Mouse (Mus musculus) liver, postnatal 0 days (tissue): Measurements from ENCODE around the gene Nudt16l1. TPM values are rescaled to one million over a fixed set of nuclear protein-coding genes. Genes with fewer than 3 reads are reported as not detected.

Source experiments
- ATAC-seq: fragments of 200-750 bp; cut with Nextera tagmentation; 2 replicates; pipeline ENCODE4 v1.8.0; 2017; ENCODE audit warnings: mild to moderate bottlenecking, moderate library complexity
- DNase-seq: peaks from one replicate; pipeline ENCODE4 v3.0.0-alpha.2; 2016
- H3K27ac ChIP-seq: fragments of 300-500 bp; sonication (generic); 2 replicates; pipeline ENCODE4 v1.5.1; 2014; ENCODE audit warnings: antibody characterized with exemption, moderate library complexity, mild to moderate bottlenecking, low read depth
- H3K27me3 ChIP-seq: fragments of 300-500 bp; sonication (generic); 2 replicates; pipeline ENCODE4 v1.6.1; 2014; ENCODE audit warnings: low read length, control low read depth, mixed read lengths; ENCODE audit not compliant: insufficient read depth
- H3K36me3 ChIP-seq: fragments of 300-500 bp; sonication (generic); replicated peaks from 2 replicates; pipeline ENCODE4 v1.6.1; 2014; ENCODE audit warnings: mild to moderate bottlenecking, control low read depth, low read length, moderate library complexity, mixed read lengths; ENCODE audit not compliant: insufficient read depth
- H3K4me1 ChIP-seq: fragments of 300-500 bp; sonication (generic); 2 replicates; pipeline ENCODE4 v1.6.1; 2014; ENCODE audit warnings: antibody characterized with exemption, mild to moderate bottlenecking, control low read depth; ENCODE audit not compliant: insufficient read depth
- H3K4me2 ChIP-seq: fragments of 300-500 bp; sonication (generic); 2 replicates; pipeline ENCODE4 v1.6.1; 2014; ENCODE audit warnings: low read depth, mild to moderate bottlenecking, low read length, moderate library complexity, mixed read lengths
- H3K4me3 ChIP-seq: fragments of 300-500 bp; sonication (generic); 2 replicates; pipeline ENCODE4 v1.5.1; 2014; ENCODE audit warnings: low read depth, low read length
- H3K9ac ChIP-seq: fragments of 300-500 bp; sonication (generic); replicated peaks from 2 replicates; pipeline ENCODE4 v1.6.1; 2014; ENCODE audit warnings: mild to moderate bottlenecking, moderate library complexity
- H3K9me3 ChIP-seq: fragments of 300-500 bp; sonication (generic); 2 replicates; pipeline ENCODE4 v1.6.1; 2016; ENCODE audit warnings: mild to moderate bottlenecking, control low read depth, low read length, mixed read lengths
- CTCF ChIP-seq: sonication (generic); IDR thresholded peaks from 2 replicates; pipeline ENCODE4 v1.5.1; 2016; ENCODE audit warnings: antibody characterized with exemption, low read depth
- EP300 ChIP-seq: IDR thresholded peaks from 2 replicates; pipeline ENCODE4 v1.6.1; 2016; ENCODE audit warnings: antibody characterized with exemption, low read depth, mild to moderate bottlenecking
- WGBS: fragments of 180-500 bp; shearing (Covaris S2); extraction: QIAGEN DNeasy Blood & Tissue Kit; methylation state at CpG from one replicate; pipeline ENCODE4 v1.1.7; 2014; ENCODE audit not compliant: insufficient replicate concordance; 5-methylcytosine and 5-hydroxymethylcytosine counted together
- polyA plus RNA-seq: library from polyadenylated mRNA; unstranded; fragments of >200 nt; fragmentation: Nextera tagmentation; extraction: Ambion mirVana; gene quantifications from 2 replicates; pipeline ENCODE4 v1.2.1, GENCODE M21; 2015

Nudt16l1 gene
- 38.9 and 40.2 TPM in 2 replicates for polyA plus RNA-seq

GRCm38 (mm10) chr16:4938461-4938860 is at the start of gene Nudt16l1:
Gene Nudt16l1, plus strand, starts transcription at chr16:4938761.
- H3K4me3 ChIP-seq: peak within 1 kb of the TSS; percentile 77
- H3K27me3 ChIP-seq: no peaks in the 10 kb centered on the region
- H3K4me2 ChIP-seq: peak within 1 kb of the TSS; percentile 94
- ATAC-seq (no peak; the same call in 1 of the 2 replicates), DNase-seq (no peak)
- H3K4me1 ChIP-seq: peaks cover 18% of the 10 kb centered on the region
- peaks cover 56% of the 10 kb centered on the region for H3K36me3 ChIP-seq
- peak within 1 kb of the TSS; percentile 88 for H3K9ac ChIP-seq
- peak within 1 kb of the TSS; percentile 74 for H3K27ac ChIP-seq
- TF ChIP-seq EP300: no peak
- no peak for TF ChIP-seq CTCF
- H3K9me3 ChIP-seq: no peaks in the 10 kb centered on the region
- 4% methylated on average over 2 of the region's 2 CpGs for WGBS

- no peak for TF ChIP-seq CTCF
- TF ChIP-seq EP300: no peak
- no peaks in the 10 kb centered on the region for H3K9me3 ChIP-seq
- ATAC-seq: no peak
- H3K4me1 ChIP-seq: peaks cover 53% of the 10 kb centered on the region
- H3K27ac ChIP-seq: no peak overlapping the region
- WGBS: 63% methylated on average over 4 of the region's 4 CpGs
- H3K4me3 ChIP-seq: no peak overlapping the region
- H3K27me3 ChIP-seq: no peaks in the 10 kb centered on the region
- H3K36me3 ChIP-seq: no peaks in the 10 kb centered on the region
- H3K9ac ChIP-seq: no peak overlapping the region
- DNase-seq: no peak
- H3K4me2 ChIP-seq: no peak overlapping the region
Observed at GRCm38 (mm10) chr16:4890201-4890709, 48.3 kb upstream of the Nudt16l1 start.

- TF ChIP-seq CTCF: no peak
- no peak for TF ChIP-seq EP300
- peaks cover 61% of the 10 kb centered on the region for H3K4me1 ChIP-seq
- ATAC-seq (no peak), DNase-seq (no peak)
- no peaks in the 10 kb centered on the region for H3K27me3 ChIP-seq
- H3K9ac ChIP-seq: no peak overlapping the region
- no peak overlapping the region for H3K4me2 ChIP-seq
- no peaks in the 10 kb centered on the region for H3K36me3 ChIP-seq
- 70% methylated on average over 6 of the region's 6 CpGs for WGBS
- H3K4me3 ChIP-seq: no peak overlapping the region
- H3K27ac ChIP-seq: no peak overlapping the region
- H3K9me3 ChIP-seq: no peaks in the 10 kb centered on the region
Observed at GRCm38 (mm10) chr16:4892171-4892570, 46.4 kb upstream of the Nudt16l1 start.

GRCm38 (mm10) chr16:4894201-4894908 is 44.2 kb upstream of the Nudt16l1 start:
- H3K4me1 ChIP-seq: peaks cover 58% of the 10 kb centered on the region
- TF ChIP-seq EP300: no peak
- TF ChIP-seq CTCF: no peak
- no peak overlapping the region for H3K4me3 ChIP-seq
- WGBS: 54% methylated on average over 7 of the region's 7 CpGs
- H3K36me3 ChIP-seq: no peaks in the 10 kb centered on the region
- no peak overlapping the region for H3K9ac ChIP-seq
- no peaks in the 10 kb centered on the region for H3K27me3 ChIP-seq
- ATAC-seq (no peak), DNase-seq (no peak)
- H3K27ac ChIP-seq: peak overlapping the region; percentile 35; the same call in 1 of the 2 replicates
- no peak overlapping the region for H3K4me2 ChIP-seq
- no peaks in the 10 kb centered on the region for H3K9me3 ChIP-seq

DNA sequence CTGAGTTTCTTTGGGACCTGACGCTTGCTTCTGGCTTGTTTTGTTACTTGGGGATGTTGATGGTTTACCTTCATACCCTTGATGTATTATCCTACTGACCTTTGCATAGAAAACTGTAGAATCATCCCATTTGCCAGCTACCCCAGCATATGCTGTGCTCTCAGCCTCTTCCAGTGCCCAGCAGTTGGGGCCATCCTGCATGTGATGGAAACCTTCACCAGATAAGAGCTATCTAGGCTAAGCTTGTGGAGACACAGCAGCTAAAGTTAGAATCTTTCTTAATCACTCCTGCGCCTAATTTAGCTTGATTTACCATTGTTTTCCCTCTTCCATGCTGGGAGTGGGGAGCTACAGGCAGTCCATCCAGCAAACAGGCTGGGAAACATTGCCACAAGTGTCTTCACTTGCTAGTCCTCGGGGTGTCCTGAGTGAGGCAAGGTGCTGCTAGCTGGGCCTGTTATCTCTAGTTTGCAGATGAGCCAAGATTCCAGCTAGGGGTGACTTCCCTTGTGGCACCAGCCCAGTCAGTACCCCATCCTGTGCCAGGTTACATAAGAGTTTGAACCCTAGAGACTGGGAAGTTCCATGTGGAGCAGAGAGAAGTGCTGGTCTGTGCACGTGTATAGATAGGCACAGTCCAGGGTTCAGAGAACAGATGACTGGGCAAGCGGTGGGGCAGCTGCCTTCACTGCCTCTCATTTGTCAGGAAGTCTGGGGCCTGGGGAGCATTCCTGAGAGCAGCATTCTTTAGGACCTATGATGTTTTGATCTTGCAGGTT is 42.1 kb upstream of the Nudt16l1 start:
- peak; percentile 91 for ATAC-seq
- no peak overlapping the region for H3K4me3 ChIP-seq
- H3K27me3 ChIP-seq: no peaks in the 10 kb centered on the region
- peak overlapping the region; percentile 64 for H3K27ac ChIP-seq
- H3K4me2 ChIP-seq: no peak overlapping the region
- no peaks in the 10 kb centered on the region for H3K36me3 ChIP-seq
- no peak overlapping the region; the same call in 1 of the 2 replicates for H3K9ac ChIP-seq
- peaks cover 52% of the 10 kb centered on the region for H3K4me1 ChIP-seq
- no peaks in the 10 kb centered on the region for H3K9me3 ChIP-seq
- 27% methylated on average over 5 of the region's 5 CpGs for WGBS
- DNase-seq: peak; percentile 53
- no peak for TF ChIP-seq CTCF
- peak; percentile 52 for TF ChIP-seq EP300

GRCm38 (mm10) chr16:4897146-4897730 is 41.3 kb upstream of the Nudt16l1 start:
- no peak overlapping the region for H3K9ac ChIP-seq
- H3K4me1 ChIP-seq: peaks cover 51% of the 10 kb centered on the region
- H3K4me3 ChIP-seq: no peak overlapping the region
- 56% methylated on average over 7 of the region's 7 CpGs for WGBS
- peak overlapping the region; percentile 64 for H3K27ac ChIP-seq
- H3K27me3 ChIP-seq: no peaks in the 10 kb centered on the region
- peak; percentile 66 for ATAC-seq
- no peak overlapping the region for H3K4me2 ChIP-seq
- no peaks in the 10 kb centered on the region for H3K9me3 ChIP-seq
- peak; percentile 50 for DNase-seq
- TF ChIP-seq EP300 (no peak), CTCF (peak; percentile 70)
- H3K36me3 ChIP-seq: no peaks in the 10 kb centered on the region
